Mouse (Mus musculus) lung, postnatal 0 days (tissue): Measurements from ENCODE around the gene Cadm2.

Experiments
- CTCF ChIP-seq: IDR thresholded peaks from 2 replicates; pipeline ENCODE4 v1.5.1; 2016; ENCODE audit warnings: antibody characterized with exemption, mild to moderate bottlenecking
- EP300 ChIP-seq: IDR thresholded peaks from 2 replicates; pipeline ENCODE4 v1.6.1; 2016; ENCODE audit warnings: antibody characterized with exemption, mild to moderate bottlenecking, control low read depth

DNA sequence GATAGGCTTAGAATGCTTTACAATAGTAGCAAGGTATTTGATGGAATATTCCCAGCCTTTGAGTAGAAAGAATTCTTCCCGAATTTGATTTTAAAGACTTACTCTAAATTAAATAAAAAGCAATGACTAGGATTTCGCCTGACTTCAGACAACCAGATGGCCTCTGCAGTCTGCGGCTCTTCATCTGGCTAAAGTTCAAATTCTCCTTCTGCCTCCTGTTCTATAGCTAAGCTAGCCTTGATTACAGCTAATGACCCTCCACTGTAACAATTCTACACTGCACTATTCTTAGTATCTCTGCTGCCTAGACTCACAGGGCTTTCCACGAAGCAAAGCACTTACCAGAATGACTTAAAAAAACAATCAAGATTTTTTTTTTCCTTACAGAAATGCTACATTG, 495.9 kb downstream of the Cadm2 start:
- TF ChIP-seq CTCF (no peak), EP300 (no peak)
